Mouse (Mus musculus) limb, embryonic 14.5 days (tissue): Measurements from ENCODE around the gene Acox3. TPM values are rescaled to one million over a fixed set of nuclear protein-coding genes. Genes with fewer than 3 reads are reported as not detected.

Source experiments
- ATAC-seq: fragments of 200-750 bp; cut with Nextera tagmentation; 2 replicates; pipeline ENCODE4 v1.8.0; 2017; ENCODE audit warnings: low read depth, moderate number of reproducible peaks, moderate TSS enrichment; ENCODE audit not compliant: low FRiP score
- DNase-seq: peaks from one replicate; pipeline ENCODE4 v3.0.0-alpha.2; 2015; ENCODE audit warnings: low spot score
- H3K27ac ChIP-seq: fragments of 300-500 bp; sonication (generic); replicated peaks from 2 replicates; pipeline ENCODE4 v1.5.1; 2014; ENCODE audit warnings: low read depth, mild to moderate bottlenecking, low read length, moderate library complexity, mixed read lengths
- H3K27me3 ChIP-seq: fragments of 300-500 bp; sonication (generic); 2 replicates; pipeline ENCODE4 v1.6.1; 2014; ENCODE audit warnings: low read length, mixed read lengths; ENCODE audit not compliant: control insufficient read depth, insufficient read depth
- H3K36me3 ChIP-seq: fragments of 300-500 bp; sonication (generic); 2 replicates; pipeline ENCODE4 v1.6.1; 2014; ENCODE audit warnings: mild to moderate bottlenecking, low read length, moderate library complexity, mixed read lengths; ENCODE audit not compliant: control insufficient read depth, insufficient read depth
- H3K4me1 ChIP-seq: fragments of 300-500 bp; sonication (generic); 2 replicates; pipeline ENCODE4 v1.6.1; 2014; ENCODE audit warnings: antibody characterized with exemption, low read length, mixed read lengths; ENCODE audit not compliant: control insufficient read depth, insufficient read depth
- H3K4me2 ChIP-seq: fragments of 300-500 bp; sonication (generic); replicated peaks from 2 replicates; pipeline ENCODE4 v1.6.1; 2014; ENCODE audit warnings: low read depth, mild to moderate bottlenecking, low read length, moderate library complexity; ENCODE audit not compliant: severe bottlenecking
- H3K4me3 ChIP-seq: fragments of 300-500 bp; sonication (generic); replicated peaks from 2 replicates; pipeline ENCODE4 v1.5.1; 2014; ENCODE audit warnings: low read length
- H3K9ac ChIP-seq: fragments of 300-500 bp; sonication (generic); 2 replicates; pipeline ENCODE4 v1.6.1; 2014; ENCODE audit warnings: mild to moderate bottlenecking, low read depth, low read length, moderate library complexity; ENCODE audit not compliant: severe bottlenecking
- H3K9me3 ChIP-seq: fragments of 300-500 bp; sonication (generic); 2 replicates; pipeline ENCODE4 v1.6.1; 2016; ENCODE audit warnings: low read length; ENCODE audit not compliant: control insufficient read depth
- POLR2A ChIP-seq: fragments of 200-500 bp; IDR thresholded peaks from 2 replicates; pipeline ENCODE4 v1.8.0; 2012; ENCODE audit warnings: inconsistent platforms, mild to moderate bottlenecking, moderate library complexity, borderline replicate concordance; ENCODE audit not compliant: insufficient read depth, insufficient read length; ENCODE audit errors: extremely low read depth
- WGBS: fragments of 180-500 bp; shearing (Covaris S2); extraction: QIAGEN DNeasy Blood & Tissue Kit; methylation state at CpG from one replicate; pipeline ENCODE4 v1.1.7; 2014; 5-methylcytosine and 5-hydroxymethylcytosine counted together
- polyA plus RNA-seq, 2 experiments: library from polyadenylated mRNA; depleted of rRNA in 1 of 2; stranded (reverse) in 1 of 2; unstranded in 1 of 2; fragments of >200 nt; fragmentation: Nextera tagmentation in 1 of 2; extraction: Ambion mirVana in 1 of 2; gene quantifications; 2 replicates each; pipeline versions ENCODE4 v1.2.1 to v1.2.3; 2012 to 2014

Gene Acox3
- polyA plus RNA-seq, 2 experiments = 14.2 to 31.1 TPM

DNA sequence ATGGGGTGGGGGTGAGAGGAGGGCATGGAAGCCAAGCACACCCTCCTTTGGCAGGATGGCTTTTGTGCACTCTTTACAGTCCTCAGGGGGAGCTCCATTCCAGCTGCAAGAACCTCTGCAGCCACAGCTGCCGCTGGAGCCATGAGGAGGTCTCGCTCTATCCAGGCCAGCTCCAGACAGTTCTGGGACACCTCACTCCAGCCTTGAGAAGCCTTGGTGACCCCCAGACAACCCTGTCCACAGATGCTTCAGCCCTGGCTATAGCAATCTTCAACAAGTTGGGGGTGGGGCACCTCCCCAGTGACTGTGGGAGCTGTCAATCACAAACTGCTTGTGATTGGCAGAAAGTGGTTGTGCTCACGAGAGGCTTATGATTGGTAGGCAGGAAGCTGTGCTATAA is 76.7 kb downstream of the Acox3 start:
- Histone ChIP-seq H3K4me2 (no peak overlapping the region), H3K27ac (no peak overlapping the region), H3K9ac (no peak overlapping the region), H3K4me3 (no peak overlapping the region), H3K36me3 (no peaks in the 10 kb centered on the region), H3K27me3 (no peaks in the 10 kb centered on the region), H3K4me1 (no peaks in the 10 kb centered on the region), H3K9me3 (no peaks in the 10 kb centered on the region)
- TF ChIP-seq POLR2A = no peak
- WGBS = 47% methylated on average over 3 of the region's 3 CpGs
- peak; percentile 30; the same call in 1 of the 2 replicates for ATAC-seq
- no peak for DNase-seq

GRCm38 (mm10) chr5:35661210-35661609 is 78.4 kb downstream of the Acox3 start:
- Histone ChIP-seq H3K9me3 (no peaks in the 10 kb centered on the region), H3K9ac (no peak overlapping the region), H3K4me2 (no peak overlapping the region), H3K27me3 (no peaks in the 10 kb centered on the region), H3K36me3 (no peaks in the 10 kb centered on the region), H3K4me1 (no peaks in the 10 kb centered on the region), H3K4me3 (no peak overlapping the region), H3K27ac (no peak overlapping the region)
- ATAC-seq = no peak
- TF ChIP-seq POLR2A = no peak
- WGBS = 64% methylated on average over 6 of the region's 6 CpGs
- DNase-seq = no peak

GRCm38 (mm10) chr5:35662021-35662545 is 79.2 kb downstream of the Acox3 start:
- WGBS = 78% methylated on average over 9 of the region's 9 CpGs
- Histone ChIP-seq H3K4me3 (no peak overlapping the region), H3K9me3 (no peaks in the 10 kb centered on the region), H3K36me3 (no peaks in the 10 kb centered on the region), H3K27ac (no peak overlapping the region), H3K27me3 (no peaks in the 10 kb centered on the region), H3K4me1 (no peaks in the 10 kb centered on the region), H3K9ac (no peak overlapping the region), H3K4me2 (no peak overlapping the region)
- DNase-seq (no peak), ATAC-seq (no peak)
- TF ChIP-seq POLR2A = no peak

Other genes with a start within 250 kb of the Acox3 start
- 0.09 and 0.10 TPM in 2 replicates for gene Hmx1, start 193.9 kb upstream of the Acox3 start, polyA plus RNA-seq (2012; rRNA removed)
- 0.37 TPM in 1 of 2 replicates, not detected in the other for gene Hmx1, start 193.9 kb upstream of the Acox3 start, polyA plus RNA-seq (2014; fragmentation: Nextera tagmentation; extraction: Ambion mirVana)
- 9.9 and 10.1 TPM in 2 replicates for gene Cpz, start 57.3 kb upstream of the Acox3 start, polyA plus RNA-seq (2012; rRNA removed)
- gene Cpz, start 57.3 kb upstream of the Acox3 start, polyA plus RNA-seq (2014; fragmentation: Nextera tagmentation; extraction: Ambion mirVana) = 5.6 and 7.8 TPM in 2 replicates
- gene Trmt44, start 8.0 kb upstream of the Acox3 start, polyA plus RNA-seq (2012; rRNA removed) = 7.5 and 8.3 TPM in 2 replicates
- 7.6 and 8.5 TPM in 2 replicates for gene Trmt44, start 8.0 kb upstream of the Acox3 start, polyA plus RNA-seq (2014; fragmentation: Nextera tagmentation; extraction: Ambion mirVana)
- gene Htra3, start 96.7 kb downstream of the Acox3 start, polyA plus RNA-seq (2012; rRNA removed) = 48.8 and 73.1 TPM in 2 replicates
- 49.2 and 59.2 TPM in 2 replicates for gene Htra3, start 96.7 kb downstream of the Acox3 start, polyA plus RNA-seq (2014; fragmentation: Nextera tagmentation; extraction: Ambion mirVana)
- gene Sh3tc1, start 156.9 kb downstream of the Acox3 start, polyA plus RNA-seq (2012; rRNA removed) = 2.9 and 3.5 TPM in 2 replicates
- 4.6 and 5.2 TPM in 2 replicates for gene Sh3tc1, start 156.9 kb downstream of the Acox3 start, polyA plus RNA-seq (2014; fragmentation: Nextera tagmentation; extraction: Ambion mirVana)
- gene Ablim2, start 174.8 kb downstream of the Acox3 start, polyA plus RNA-seq (2012; rRNA removed) = 3.8 and 4.7 TPM in 2 replicates
- 1.8 and 1.9 TPM in 2 replicates for gene Ablim2, start 174.8 kb downstream of the Acox3 start, polyA plus RNA-seq (2014; fragmentation: Nextera tagmentation; extraction: Ambion mirVana)